Mouse (Mus musculus): ENCODE results near the gene Wdr93. TPM values are rescaled to one million over a fixed set of nuclear protein-coding genes. Genes with fewer than 3 reads are reported as not detected.

The Wdr93 gene
- polyA plus RNA-seq (2012; rRNA removed), result 0.06 and 0.08 TPM in 2 replicates

DNA sequence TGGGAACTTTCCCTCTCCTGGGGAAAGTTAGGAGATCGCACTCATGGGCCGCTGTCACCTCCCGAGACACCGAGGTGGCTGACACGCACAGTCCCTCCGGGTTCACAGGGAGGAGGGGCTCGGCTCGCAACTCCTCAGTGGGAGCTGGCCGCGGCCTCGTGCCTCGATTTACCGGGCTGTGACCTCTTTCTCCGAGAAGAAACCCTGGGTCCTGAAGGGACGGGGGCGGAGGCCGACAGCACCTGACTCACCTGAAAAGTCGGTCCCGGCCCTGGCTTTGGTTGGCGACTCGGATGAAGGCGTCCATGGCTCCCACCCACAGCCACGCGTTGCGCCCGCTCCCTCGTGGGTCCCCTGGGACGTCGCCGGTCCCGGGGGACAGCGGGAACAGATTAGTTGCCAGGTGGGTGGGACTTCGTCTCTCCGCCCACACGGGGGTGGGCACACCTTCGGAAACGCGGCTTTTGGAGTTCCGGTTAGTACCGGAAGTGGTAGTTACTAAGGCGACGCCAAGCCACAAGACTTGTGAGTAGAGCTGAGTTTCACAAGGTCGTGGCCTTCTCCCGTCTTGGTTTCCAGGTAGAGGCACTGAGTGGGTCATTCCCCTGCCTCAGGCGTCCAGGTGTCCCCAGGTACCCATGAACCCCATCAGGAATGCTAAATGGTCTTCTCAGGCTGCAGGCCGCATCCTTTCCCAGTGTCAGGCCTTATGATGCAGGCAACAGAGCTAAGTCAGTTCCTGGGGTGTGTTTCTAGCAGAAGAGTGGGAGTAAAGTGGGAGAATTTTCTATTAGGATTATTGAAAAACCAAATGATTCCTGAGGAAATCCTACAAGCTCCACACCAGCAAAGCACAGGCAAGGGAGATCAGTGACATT, at the start of gene Wdr93, which contains the start of gene Pex11a:
TSS of gene Wdr93 (plus strand) at position 505 of the 878 bp plus-strand sequence.
TSS of gene Pex11a (minus strand) at position 473 of the 878 bp plus-strand sequence.
- 0 out of 2 replicates have a peak, but pooled peaks cover 2% of the 10 kb centered on the region for H3K4me1 ChIP-seq (ENCODE audit: control insufficient read depth, insufficient read depth, insufficient read length, low read length)
- WGBS, result 3% methylated on average over 46 of the region's 46 CpGs
- no peaks in the 10 kb centered on the region for H3K27me3 ChIP-seq (ENCODE audit: control insufficient read depth, insufficient read depth, low read length)
- TF ChIP-seq POLR2A (IDR thresholded peaks at IDR 0.05; ENCODE audit: low read depth, low read length), result peak; percentile 42; the same call in 1 of the 2 replicates
- no peak for TF ChIP-seq CTCF (IDR thresholded peaks at IDR 0.05; ENCODE audit: extremely low read depth, insufficient read length, insufficient replicate concordance, low read depth, low read length)
- peak within 1 kb of the TSS; percentile 95 for H3K4me3 ChIP-seq (ENCODE audit: low read depth, low read length)
- peaks cover 5% of the 10 kb centered on the region; the same call in 1 of the 2 replicates for H3K36me3 ChIP-seq (ENCODE audit: control insufficient read depth, insufficient read depth, low read length)
- H3K27ac ChIP-seq (ENCODE audit: insufficient read depth, low read depth, low read length), result peak within 1 kb of the TSS; percentile 19; the same call in 1 of the 2 replicates

DNA sequence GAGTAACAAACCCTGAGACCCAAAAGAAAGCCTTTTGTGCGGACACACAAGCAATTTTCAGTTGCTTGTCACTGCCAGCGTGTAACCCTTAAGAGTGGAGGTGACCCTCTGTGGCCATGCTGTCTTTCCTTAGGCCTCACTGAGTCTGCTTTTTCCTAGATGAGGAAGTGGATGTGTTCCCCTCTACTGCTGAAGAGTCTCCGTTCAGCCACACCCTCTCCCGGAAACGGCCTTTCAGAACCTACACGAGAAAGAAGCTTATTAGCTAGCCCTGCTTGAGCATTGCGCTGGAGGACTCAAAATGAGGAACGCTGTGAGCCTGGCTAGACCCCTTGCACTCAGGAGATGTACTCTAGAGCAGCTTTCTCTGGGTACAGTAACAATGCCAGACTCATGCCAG, 46.5 kb upstream of the Wdr93 start:
- H3K27me3 ChIP-seq (ENCODE audit: control insufficient read depth, insufficient read depth, low read length), result no peaks in the 10 kb centered on the region
- TF ChIP-seq CTCF (IDR thresholded peaks at IDR 0.05; ENCODE audit: extremely low read depth, insufficient read length, insufficient replicate concordance, low read depth, low read length) (no peak), POLR2A (IDR thresholded peaks at IDR 0.05; ENCODE audit: low read depth, low read length) (no peak)
- peaks cover 26% of the 10 kb centered on the region for H3K36me3 ChIP-seq (ENCODE audit: control insufficient read depth, insufficient read depth, low read length)
- H3K4me3 ChIP-seq (ENCODE audit: low read depth, low read length), result no peak overlapping the region
- WGBS, result 78% methylated on average over 8 of the region's 8 CpGs
- H3K4me1 ChIP-seq (ENCODE audit: control insufficient read depth, insufficient read depth, insufficient read length, low read length), result no peaks in the 10 kb centered on the region
- no peak overlapping the region for H3K27ac ChIP-seq (ENCODE audit: insufficient read depth, low read depth, low read length)

DNA sequence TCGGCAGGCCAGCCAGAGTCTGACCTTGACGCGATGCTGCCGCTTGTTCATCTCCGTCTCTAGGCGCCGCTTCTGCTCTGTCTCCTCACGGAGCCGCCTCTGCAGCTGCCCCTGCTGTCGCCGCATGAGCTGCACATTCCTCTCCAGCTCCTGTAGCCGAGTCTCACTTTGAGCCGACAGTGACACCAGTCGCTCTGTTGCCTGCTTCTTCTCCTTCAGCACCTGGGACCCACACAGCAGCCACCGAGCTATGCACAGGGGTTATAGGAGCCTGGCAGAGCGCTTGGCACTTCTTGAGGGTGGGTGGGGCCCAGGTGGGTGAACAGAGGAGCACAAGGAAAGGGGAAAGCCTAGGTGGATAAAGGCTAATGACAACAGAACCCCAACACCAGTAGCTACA, 40.2 kb upstream of the Wdr93 start:
- Histone ChIP-seq H3K4me1 (ENCODE audit: control insufficient read depth, insufficient read depth, insufficient read length, low read length) (no peaks in the 10 kb centered on the region), H3K36me3 (ENCODE audit: control insufficient read depth, insufficient read depth, low read length) (peaks cover 5% of the 10 kb centered on the region; the same call in 1 of the 2 replicates), H3K27ac (ENCODE audit: insufficient read depth, low read depth, low read length) (no peak overlapping the region), H3K4me3 (ENCODE audit: low read depth, low read length) (no peak overlapping the region), H3K27me3 (ENCODE audit: control insufficient read depth, insufficient read depth, low read length) (no peaks in the 10 kb centered on the region)
- 80% methylated on average over 16 of the region's 16 CpGs for WGBS
- TF ChIP-seq POLR2A (IDR thresholded peaks at IDR 0.05; ENCODE audit: low read depth, low read length) (no peak), CTCF (IDR thresholded peaks at IDR 0.05; ENCODE audit: extremely low read depth, insufficient read length, insufficient replicate concordance, low read depth, low read length) (no peak)

DNA sequence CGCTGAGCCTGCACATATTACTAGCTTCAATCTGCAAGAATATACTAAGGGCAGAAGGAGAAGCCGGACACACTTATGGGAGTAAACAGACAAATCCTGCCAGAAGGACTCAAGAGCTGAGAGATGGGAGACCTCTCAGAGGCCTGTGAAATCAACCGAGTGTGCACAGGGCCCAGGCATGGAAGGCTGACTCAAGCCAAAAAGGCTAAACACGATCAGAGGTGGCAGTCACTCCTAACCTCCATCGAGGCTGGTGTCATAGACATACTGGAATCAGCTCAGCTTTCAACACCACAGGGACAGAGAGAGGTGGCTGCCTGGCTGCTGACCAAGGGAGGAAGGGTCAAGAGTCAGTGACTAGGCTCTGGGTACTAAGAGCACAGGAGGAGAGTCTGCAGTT, 37.8 kb upstream of the Wdr93 start:
- Histone ChIP-seq H3K27ac (ENCODE audit: insufficient read depth, low read depth, low read length) (no peak overlapping the region), H3K4me1 (ENCODE audit: control insufficient read depth, insufficient read depth, insufficient read length, low read length) (no peaks in the 10 kb centered on the region), H3K36me3 (ENCODE audit: control insufficient read depth, insufficient read depth, low read length) (no peaks in the 10 kb centered on the region), H3K27me3 (ENCODE audit: control insufficient read depth, insufficient read depth, low read length) (no peaks in the 10 kb centered on the region), H3K4me3 (ENCODE audit: low read depth, low read length) (no peak overlapping the region)
- TF ChIP-seq POLR2A (IDR thresholded peaks at IDR 0.05; ENCODE audit: low read depth, low read length) (no peak), CTCF (IDR thresholded peaks at IDR 0.05; ENCODE audit: extremely low read depth, insufficient read length, insufficient replicate concordance, low read depth, low read length) (no peak)
- WGBS, result 86% methylated on average over 5 of the region's 5 CpGs

DNA sequence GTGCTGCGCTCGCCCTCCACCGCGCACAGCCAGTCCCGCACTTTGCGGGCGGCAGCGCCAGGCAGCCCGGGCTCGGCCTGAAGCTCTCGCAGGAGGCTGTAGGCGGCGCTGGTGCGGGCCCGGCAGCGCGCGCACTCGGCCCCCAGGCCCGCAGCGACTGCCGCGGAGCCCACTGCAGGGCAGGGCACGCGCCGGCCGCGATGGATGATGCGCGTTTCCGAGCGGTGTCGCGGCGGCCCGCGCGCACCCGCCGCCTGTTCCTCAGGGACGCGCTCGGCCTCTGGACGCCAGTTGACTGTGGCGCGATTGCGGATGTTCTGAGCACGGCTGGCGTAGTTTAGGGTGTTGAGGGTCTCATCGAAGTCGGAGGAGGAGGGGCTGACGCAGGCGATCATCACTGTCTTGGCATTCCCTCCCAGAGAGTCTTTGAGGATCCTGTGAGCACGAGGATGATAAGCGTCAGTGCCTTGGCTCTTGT, 32.8 kb upstream of the Wdr93 start:
- no peak overlapping the region for H3K27ac ChIP-seq (ENCODE audit: insufficient read depth, low read depth, low read length)
- H3K36me3 ChIP-seq (ENCODE audit: control insufficient read depth, insufficient read depth, low read length), result no peaks in the 10 kb centered on the region
- peaks cover 12% of the 10 kb centered on the region for H3K27me3 ChIP-seq (ENCODE audit: control insufficient read depth, insufficient read depth, low read length)
- 8% methylated on average over 55 of the region's 55 CpGs for WGBS
- no peak for TF ChIP-seq POLR2A (IDR thresholded peaks at IDR 0.05; ENCODE audit: low read depth, low read length)
- TF ChIP-seq CTCF (IDR thresholded peaks at IDR 0.05; ENCODE audit: extremely low read depth, insufficient read length, insufficient replicate concordance, low read depth, low read length), result no peak
- H3K4me3 ChIP-seq (ENCODE audit: low read depth, low read length), result peak overlapping the region; percentile 42
- 0 out of 2 replicates have a peak, but pooled peaks cover under 1% of the 10 kb centered on the region for H3K4me1 ChIP-seq (ENCODE audit: control insufficient read depth, insufficient read depth, insufficient read length, low read length)

DNA sequence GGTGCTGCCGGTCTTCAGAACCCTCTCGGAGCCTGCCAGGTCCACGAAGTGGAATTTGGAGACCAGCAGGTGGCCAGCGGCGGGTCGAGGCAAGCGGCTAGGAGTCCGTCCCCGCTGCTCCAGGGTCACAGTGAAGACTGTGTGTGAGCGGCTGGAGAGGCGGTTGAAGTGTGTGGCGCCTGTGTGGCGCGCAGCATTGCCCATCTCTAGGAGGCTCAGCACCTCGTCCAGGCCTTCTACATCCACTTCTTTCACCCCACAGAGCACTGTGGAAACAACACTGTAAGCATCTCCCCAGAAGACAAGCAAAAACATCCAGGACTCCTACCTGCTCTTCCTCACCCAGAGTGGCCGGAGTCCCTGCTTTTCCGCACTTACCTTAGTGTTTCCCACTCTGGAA, 32.1 kb upstream of the Wdr93 start:
- TF ChIP-seq CTCF (IDR thresholded peaks at IDR 0.05; ENCODE audit: extremely low read depth, insufficient read length, insufficient replicate concordance, low read depth, low read length) (no peak), POLR2A (IDR thresholded peaks at IDR 0.05; ENCODE audit: low read depth, low read length) (no peak)
- Histone ChIP-seq H3K4me3 (ENCODE audit: low read depth, low read length) (no peak overlapping the region), H3K27ac (ENCODE audit: insufficient read depth, low read depth, low read length) (no peak overlapping the region), H3K4me1 (ENCODE audit: control insufficient read depth, insufficient read depth, insufficient read length, low read length) (peaks cover 4% of the 10 kb centered on the region; the same call in 1 of the 2 replicates), H3K27me3 (ENCODE audit: control insufficient read depth, insufficient read depth, low read length) (peaks cover 17% of the 10 kb centered on the region), H3K36me3 (ENCODE audit: control insufficient read depth, insufficient read depth, low read length) (no peaks in the 10 kb centered on the region)
- 74% methylated on average over 17 of the region's 17 CpGs for WGBS
